Comparison of ENCODE assay signal across 8 mouse cellular contexts in the genomic region with DNA sequence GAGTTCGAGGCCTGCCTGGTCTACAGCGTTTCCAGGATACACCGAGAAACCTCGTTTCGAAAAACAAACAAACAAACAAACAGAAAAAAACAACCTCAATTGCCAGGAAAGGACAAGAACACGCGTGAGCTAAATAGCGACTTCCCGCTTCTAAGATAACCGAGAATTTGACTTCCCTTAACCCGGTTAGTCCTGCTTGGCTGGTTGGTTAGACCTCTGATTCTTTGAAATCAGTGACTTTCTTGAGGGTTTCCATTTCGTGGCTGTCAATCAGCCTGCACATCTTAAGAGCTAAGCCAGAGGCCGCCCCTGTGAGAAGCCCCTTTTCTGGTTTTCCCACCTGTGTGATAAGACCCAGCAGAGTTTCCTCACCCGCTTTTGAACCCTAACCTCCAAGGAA. TPM values are rescaled to one million over a fixed set of nuclear protein-coding genes. Genes with fewer than 3 reads are reported as not detected.
A peak's percentile ranks its signal among the peaks of the same experiment; 100 is the strongest.
DNase-seq lines count a peak whose midpoint lies in the region; ATAC-seq and TF ChIP-seq lines count a peak whose summit lies in the region.

No protein-coding gene starts in this region.

- no peak overlapping the region for H3K27ac ChIP-seq in left cerebral cortex, adult 2 months
- H3K27ac ChIP-seq in bone marrow macrophage, adult 2 months (ENCODE audit: insufficient read depth, low read depth, low read length) = peak overlapping the region; percentile 28; the same call in 1 of the 2 replicates
- no peak overlapping the region for H3K27ac ChIP-seq in heart, embryonic 16.5 days (ENCODE audit: low read length)

- 13% methylated on average over 14 of the region's 14 CpGs for WGBS in heart, embryonic 16.5 days

- ATAC-seq in heart, embryonic 16.5 days (replicated peaks; ENCODE audit: extremely low read depth, insufficient read depth, low FRiP score) = no peak
- ATAC-seq in megakaryocyte-erythroid progenitor cell, adult 5-6 weeks (replicated peaks; ENCODE audit: low FRiP score, low TSS enrichment, poor library complexity, severe bottlenecking) = 0 out of 2 replicates have a peak, but pooled peaks have one; percentile 20

- H3K36me3 ChIP-seq in heart, embryonic 16.5 days (ENCODE audit: control insufficient read depth, insufficient read depth) = no peaks in the 10 kb centered on the region

- no peaks in the 10 kb centered on the region for H3K9me3 ChIP-seq in heart, embryonic 16.5 days (replicated peaks; ENCODE audit: control insufficient read depth, low read length)

- peak overlapping the region; percentile 61 for H3K4me3 ChIP-seq in left cerebral cortex, adult 2 months
- peak overlapping the region; percentile 97 for H3K4me3 ChIP-seq in bone marrow macrophage, adult 2 months (ENCODE audit: insufficient read depth, low read length)
- peak overlapping the region; percentile 73 for H3K4me3 ChIP-seq in heart, embryonic 16.5 days (ENCODE audit: low read length)

- peaks cover 4% of the 10 kb centered on the region for H3K4me1 ChIP-seq in bone marrow macrophage, adult 2 months (ENCODE audit: control insufficient read depth, insufficient read depth, low read length)
- H3K4me1 ChIP-seq in heart, embryonic 16.5 days (ENCODE audit: control insufficient read depth, insufficient read depth, low read length) = peaks cover 10% of the 10 kb centered on the region

- no peak for DNase-seq in left cerebral cortex, adult 2 months (ENCODE audit: extremely low spot score in 1 of 2, low spot score in 2 of 2)
- DNase-seq in left cerebral cortex, postnatal 10 days (ENCODE audit: extremely low spot score in 1 of 2, low spot score in 2 of 2) = no peak
- no peak for DNase-seq in layer of hippocampus, adult 18-20 months (ENCODE audit: low spot score in 2 of 2)
- DNase-seq in right cerebral cortex, postnatal 36 days (ENCODE audit: low spot score in 2 of 2) = no peak
- DNase-seq in kidney, postnatal 36 days = no peak

- no peak for TF ChIP-seq CTCF in left cerebral cortex, adult 2 months (IDR thresholded peaks at IDR 0.05)
- TF ChIP-seq CTCF in bone marrow macrophage, adult 2 months (IDR thresholded peaks at IDR 0.05; ENCODE audit: low read depth, low read length) = no peak

- intact Hi-C loops in left cerebral cortex, adult 2 months (cut with DNase I) = no loop called here
- intact Hi-C loops in left cerebral cortex, postnatal 10 days (cut with DNase I) = no loop called here

- peak overlapping the region; percentile 89 for H3K9ac ChIP-seq in heart, embryonic 16.5 days (ENCODE audit: low read length)

- peak overlapping the region; percentile 75 for H3K4me2 ChIP-seq in heart, embryonic 16.5 days (ENCODE audit: low read depth, low read length)

- no peaks in the 10 kb centered on the region for H3K27me3 ChIP-seq in heart, embryonic 16.5 days (ENCODE audit: control insufficient read depth, insufficient read depth, low read length)

- no peak for TF ChIP-seq POLR2A in bone marrow macrophage, adult 2 months (IDR thresholded peaks at IDR 0.05; ENCODE audit: borderline replicate concordance, low read depth, low read length)

RNA-seq across cellular contexts. Expression of gene Clcc1, which starts 0.9 kb away (rescaled TPM):
- total RNA-seq in left cerebral cortex, adult 2 months (2021) = 10 to 100 TPM; 28.6 to 35.6 TPM
- total RNA-seq in left cerebral cortex, postnatal 10 days (2021) = 10 to 100 TPM; 23.5 to 28.2 TPM
- 43.2 and 45.7 TPM in 2 replicates for polyA plus RNA-seq in bone marrow macrophage, adult 2 months (2012; ENCODE audit: insufficient read depth, insufficient read length, missing spikeins)
- 52.2 and 63.3 TPM in 2 replicates for polyA plus RNA-seq in heart, embryonic 16.5 days (2015; fragmentation: Nextera tagmentation; extraction: Ambion mirVana)
- total RNA-seq in megakaryocyte-erythroid progenitor cell, adult 5-6 weeks (2014; fragmentation: Nextera tagmentation) = 24.2 and 34.0 TPM in 2 replicates
- total RNA-seq in megakaryocyte-erythroid progenitor cell, adult 5-6 weeks (2017) = 82.8 and 91.3 TPM in 2 replicates
- 10 to 100 TPM; 29.6 to 33.2 TPM for total RNA-seq in layer of hippocampus, adult 18-20 months (2021)
